Mouse (Mus musculus) retina, adult 2 months (tissue): ENCODE data around the gene Fam107b.

Source experiments
- DNase-seq: peaks from one replicate; pipeline ENCODE4 v3.0.0-alpha.2; 2012; ENCODE audit warnings: low read depth, low spot score

The Fam107b gene

DNA sequence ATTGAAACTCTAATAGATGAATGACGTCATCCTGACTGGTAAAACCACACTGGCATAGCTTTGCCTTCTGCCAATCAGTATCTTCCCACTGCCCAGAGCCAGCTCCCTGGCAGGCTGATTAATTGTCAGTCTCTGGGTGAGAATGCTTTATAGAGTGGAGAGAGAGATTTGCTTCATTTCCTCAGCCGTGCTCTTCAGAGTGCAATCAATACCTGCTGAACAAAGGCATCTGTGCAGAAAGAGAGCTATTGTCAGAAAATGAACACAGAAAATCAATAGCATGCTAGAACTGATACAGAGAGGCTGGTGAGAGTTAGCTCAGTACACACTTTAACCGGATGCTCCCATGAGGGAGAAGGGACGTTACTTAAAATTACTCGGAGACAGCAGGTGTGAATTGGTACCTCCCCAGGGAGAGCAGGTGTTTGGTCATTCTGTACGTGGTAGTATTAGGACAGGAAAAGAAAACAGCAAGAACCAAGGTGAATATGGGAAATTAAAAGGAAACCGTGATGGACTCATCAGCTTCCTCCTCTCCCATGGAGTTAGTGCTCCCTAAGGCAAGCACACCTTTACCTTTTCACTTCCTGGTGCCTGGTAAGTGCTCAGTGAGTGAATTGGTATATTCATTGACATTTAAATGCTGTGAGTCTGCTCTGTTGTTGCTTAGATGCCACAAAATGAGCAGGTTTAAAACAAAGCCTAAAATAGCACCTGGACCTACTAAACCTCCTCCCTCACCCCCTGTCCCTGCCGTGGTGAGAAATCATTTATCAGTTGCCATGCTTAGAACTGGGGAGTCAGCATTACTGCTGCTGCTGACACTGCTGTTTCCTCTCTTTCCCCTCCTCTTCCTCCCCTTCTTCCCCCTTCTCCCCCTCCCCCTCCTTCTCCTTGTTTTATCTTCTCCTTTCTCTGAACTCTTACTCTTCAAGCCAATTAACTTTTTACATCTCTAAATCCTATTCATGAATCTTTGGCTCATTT is 38.9 kb downstream of the Fam107b start:
- DNase-seq: no peak

DNA sequence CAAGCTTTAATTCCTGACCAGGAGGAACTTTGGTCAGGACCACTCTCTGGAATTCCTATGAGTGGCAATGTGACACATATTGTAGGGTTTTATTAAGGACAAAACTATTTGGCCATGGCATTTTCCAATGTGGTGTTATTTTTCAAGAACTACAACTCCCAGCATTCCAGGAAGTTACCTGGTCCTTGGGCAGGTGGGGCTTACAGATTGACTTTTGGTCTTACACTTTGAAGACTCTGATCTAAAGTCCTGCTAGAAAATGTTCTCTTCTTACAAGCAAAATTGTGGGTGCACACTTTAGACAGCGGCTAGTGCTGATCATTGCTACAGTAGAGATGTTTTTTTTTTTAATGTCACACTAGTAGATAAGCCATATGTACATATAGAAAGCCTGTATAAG is 48.2 kb downstream of the Fam107b start:
- DNase-seq: no peak

- no peak for DNase-seq
Observed at GRCm38 (mm10) chr2:3621568-3621967, 51.3 kb downstream of the Fam107b start.

DNA sequence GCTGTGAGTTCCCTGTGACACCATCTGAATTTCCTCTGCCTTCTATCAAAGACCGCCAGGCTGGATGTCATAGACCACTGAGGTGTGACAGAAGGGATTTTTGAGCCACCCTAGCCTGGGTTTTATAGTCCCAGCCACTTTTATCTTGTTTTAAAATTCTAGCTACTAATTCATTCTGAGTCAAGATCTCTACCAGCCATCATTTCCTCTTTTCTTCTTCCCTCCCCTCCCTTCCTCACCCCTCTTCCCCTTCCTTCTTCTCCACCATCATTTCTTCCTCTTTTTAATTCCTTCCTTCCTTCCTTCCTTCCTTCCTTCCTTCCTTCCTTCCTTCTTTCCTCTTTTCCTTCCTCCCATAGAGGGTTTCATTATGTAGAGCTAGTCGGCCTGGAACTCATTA is 51.9 kb downstream of the Fam107b start:
- DNase-seq: no peak

GRCm38 (mm10) chr2:3623207-3623980 is 53.1 kb downstream of the Fam107b start:
- no peak for DNase-seq

- no peak for DNase-seq
Observed at GRCm38 (mm10) chr2:3623981-3624584, 53.8 kb downstream of the Fam107b start.

DNA sequence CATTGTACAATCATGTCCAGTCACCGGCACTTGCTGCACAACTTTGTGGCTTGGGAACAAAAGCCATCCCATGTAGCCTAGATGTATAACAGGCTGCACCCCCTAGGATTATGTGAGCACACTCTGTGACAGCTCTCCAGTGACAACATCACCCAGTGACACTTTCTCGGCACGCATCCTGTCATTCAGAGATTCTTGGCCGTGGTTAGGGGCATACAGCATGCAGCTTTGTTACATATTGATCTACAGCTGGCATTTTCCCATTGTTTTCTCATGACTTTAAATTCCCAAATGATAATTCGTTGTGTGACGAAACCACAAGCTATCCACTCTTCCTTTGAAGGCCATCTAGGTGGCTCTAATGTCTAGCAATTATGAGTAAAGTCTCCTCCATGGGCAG is 58.8 kb downstream of the Fam107b start:
- DNase-seq: no peak

GRCm38 (mm10) chr2:3629741-3630140 is 59.5 kb downstream of the Fam107b start:
- no peak for DNase-seq

GRCm38 (mm10) chr2:3630769-3631477 is 60.6 kb downstream of the Fam107b start:
- no peak for DNase-seq

DNA sequence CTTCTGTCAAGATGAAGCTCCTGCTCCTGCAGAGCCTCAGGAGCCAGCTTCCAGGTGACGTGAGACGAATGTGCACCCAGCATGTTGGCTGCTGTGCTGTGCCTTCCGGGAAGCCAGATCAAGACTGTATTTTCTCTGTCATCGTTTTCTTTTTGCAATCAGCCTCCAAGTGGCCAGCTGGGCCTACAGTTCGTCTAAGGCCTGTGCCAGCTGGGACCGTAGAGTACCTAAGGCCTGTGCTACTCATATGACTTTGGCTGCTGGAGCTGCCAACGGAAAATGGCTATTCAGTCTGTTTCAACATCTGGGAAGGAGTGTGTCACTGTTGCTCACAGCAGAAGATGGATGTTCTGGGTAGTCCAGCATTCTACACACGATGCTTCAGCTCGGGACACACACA is 62.8 kb downstream of the Fam107b start:
- no peak for DNase-seq

DNA sequence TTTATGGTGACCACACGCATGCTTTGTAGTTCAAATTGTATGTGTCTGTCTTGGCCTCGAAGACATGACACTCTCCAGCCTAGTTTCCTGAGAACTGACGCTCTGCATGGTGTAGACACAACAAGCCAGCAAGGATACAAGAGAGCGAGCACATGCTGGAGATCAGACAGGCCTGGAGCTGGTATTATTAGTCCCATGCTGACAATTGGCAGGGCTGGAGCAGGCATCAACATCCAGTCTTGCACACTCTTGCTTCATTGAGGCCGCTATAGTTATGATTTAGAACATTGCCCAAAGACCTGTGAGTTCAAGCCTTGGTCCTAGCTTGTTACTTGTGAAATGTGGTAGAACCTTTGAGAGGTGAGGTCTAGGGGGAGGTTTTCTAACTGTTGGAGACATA is 66.5 kb downstream of the Fam107b start:
- no peak for DNase-seq

DNA sequence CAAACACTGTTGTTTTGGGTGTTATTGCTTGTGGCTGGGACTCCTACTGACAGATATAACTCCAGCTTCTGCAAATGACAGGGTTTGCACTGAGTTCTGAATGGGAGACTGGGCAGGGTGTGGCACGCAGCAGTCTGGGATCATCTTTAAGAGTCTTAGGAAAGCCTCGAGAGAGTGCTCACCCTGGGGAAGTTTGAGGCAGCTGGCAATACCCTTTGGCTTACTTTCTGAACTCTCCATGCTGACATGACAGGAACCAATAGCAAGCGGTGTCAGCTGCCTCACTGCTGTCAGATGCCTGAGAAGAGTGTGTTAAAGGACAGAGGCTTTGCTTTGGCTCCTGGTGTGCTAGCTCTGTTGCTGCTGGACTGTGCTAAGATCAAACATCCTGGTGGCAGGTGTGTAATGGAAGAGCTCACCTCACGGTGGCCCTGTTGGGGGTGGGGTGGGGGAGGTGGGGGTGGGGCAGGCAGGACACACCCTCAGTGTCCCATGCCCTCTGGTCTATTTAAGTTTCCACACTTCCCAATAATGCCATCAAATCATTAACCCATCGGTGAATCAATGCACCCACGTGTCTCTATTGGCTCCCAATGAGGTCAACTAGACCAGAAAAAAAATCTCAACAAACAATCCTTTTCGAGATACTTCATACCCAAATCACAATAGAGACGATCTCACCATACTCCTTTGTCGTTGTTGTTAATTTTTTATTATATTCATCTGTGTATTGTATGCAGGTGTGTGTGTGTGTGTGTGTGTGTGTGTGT is 70.9 kb downstream of the Fam107b start:
- no peak for DNase-seq

GRCm38 (mm10) chr2:3642949-3643348 is 72.7 kb downstream of the Fam107b start:
- no peak for DNase-seq

DNA sequence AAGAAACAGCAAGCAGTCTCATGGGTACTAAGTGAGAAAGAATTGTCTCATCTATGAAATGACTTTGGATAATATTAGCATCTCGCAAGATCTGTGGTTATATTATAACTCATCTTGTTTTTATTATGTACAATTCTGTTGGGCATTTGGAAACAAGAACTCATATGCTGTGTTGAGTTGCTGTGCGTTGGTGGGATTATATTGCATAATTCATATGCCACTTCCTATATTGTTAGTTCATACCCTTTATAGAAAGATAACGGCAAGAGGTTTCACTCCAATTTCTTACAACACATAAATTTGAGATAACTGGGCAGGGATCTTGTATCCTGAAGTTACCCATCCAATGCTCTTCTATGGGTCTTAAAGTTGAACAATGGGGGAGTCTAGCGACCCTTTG is 75.5 kb downstream of the Fam107b start:
- no peak for DNase-seq

DNA sequence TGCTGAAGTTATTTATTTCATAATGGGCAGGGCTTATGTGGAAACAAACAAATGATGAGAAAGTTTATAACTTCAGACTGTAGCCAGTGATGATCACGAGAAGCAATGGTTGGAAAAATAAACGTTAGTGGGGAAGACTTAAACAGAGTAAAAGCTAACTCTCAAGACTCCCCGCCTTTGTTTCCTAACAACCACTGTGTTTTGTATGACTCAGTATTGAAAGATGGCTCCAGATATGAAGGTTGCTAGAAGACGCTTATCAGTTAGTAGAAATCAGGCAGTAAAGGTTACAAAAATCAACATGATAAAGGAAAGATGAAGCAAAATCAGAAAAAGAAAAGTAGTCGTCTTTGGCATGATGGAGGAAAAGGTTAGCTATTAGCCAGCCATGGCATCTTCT is 78.9 kb downstream of the Fam107b start:
- no peak for DNase-seq

- no peak for DNase-seq
Observed at GRCm38 (mm10) chr2:3654606-3655005, 84.3 kb downstream of the Fam107b start.

- DNase-seq: no peak
Observed at GRCm38 (mm10) chr2:3656091-3656490, 85.8 kb downstream of the Fam107b start.

- no peak for DNase-seq
Observed at GRCm38 (mm10) chr2:3656834-3657233, 86.5 kb downstream of the Fam107b start.

DNA sequence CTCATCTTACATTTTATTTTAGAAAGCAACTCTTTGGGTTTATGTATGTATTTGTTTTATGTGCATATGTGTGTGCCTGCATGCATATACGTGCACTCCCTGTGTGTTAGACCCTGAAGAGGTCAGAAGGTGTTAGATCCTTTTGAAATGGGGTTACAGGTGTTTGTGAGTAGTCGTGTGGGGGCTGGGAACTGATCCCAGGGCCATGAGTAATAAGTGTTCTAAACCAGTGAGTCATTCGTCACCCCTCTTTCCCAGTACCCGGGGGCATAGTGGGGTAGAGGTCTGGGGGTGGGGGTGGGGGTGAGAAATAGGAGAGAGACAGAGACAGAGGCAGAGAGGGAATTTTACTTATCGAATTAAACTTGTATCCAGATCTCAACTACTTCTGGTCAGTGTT is 87.1 kb downstream of the Fam107b start:
- no peak for DNase-seq

- no peak for DNase-seq
Observed at GRCm38 (mm10) chr2:3657811-3658730, 87.8 kb downstream of the Fam107b start.
